Mouse (Mus musculus) layer of hippocampus, adult 11-12 months (tissue): ENCODE data around the gene Hoxb1.

Experiments
- DNase-seq: peaks from one replicate; pipeline ENCODE4 v3.0.0; 2022; ENCODE audit warnings: low spot score

Gene Hoxb1

DNA sequence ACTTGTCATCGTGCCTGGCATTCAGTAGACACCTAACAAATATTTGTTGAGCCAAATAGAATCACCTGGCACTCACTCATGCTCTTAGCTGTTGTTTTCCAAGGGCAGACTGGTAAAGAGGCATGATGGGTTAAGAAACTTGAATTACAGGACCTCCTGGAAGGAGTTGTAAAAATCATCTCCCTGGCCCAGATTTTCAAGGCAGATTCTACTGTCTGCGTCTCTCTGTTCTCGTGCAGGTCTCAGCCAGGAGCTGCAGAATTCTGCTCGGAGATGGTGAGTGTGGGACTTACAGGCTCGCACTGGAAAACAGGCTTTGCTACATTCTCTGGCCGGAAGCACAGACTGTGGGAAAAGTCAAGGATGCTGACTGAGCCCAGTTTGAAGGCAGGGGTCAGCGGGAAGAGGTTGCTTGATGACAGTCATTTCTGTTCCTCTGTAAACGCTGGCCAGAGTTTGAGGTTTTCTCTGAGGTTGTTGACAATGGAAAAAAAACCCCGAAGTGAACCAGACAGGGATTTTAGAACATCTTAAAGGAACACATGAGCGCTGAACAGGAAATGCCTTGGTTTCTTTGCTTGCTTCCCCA is 38.6 kb downstream of the Hoxb1 start:
- DNase-seq = no peak

DNA sequence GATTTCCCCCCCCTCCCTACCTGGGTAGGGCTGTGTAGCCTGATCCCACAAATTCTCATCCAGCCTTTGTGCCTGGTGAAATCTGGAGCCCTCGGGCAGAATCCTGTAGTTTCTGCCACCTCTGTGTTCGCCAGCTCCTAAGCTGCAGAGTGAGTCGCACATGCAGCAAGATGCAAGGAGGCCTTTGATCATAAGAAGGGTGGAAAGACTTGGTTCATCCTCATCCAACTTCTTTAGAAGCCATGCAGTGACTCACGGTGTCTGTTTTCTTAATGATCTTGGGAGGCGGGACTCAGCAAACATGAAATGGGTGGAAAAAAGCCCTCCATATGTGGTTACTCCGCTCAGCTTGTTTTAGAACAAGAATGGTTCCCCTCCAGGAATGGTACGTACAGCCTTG is 39.3 kb downstream of the Hoxb1 start:
- DNase-seq = no peak

DNA sequence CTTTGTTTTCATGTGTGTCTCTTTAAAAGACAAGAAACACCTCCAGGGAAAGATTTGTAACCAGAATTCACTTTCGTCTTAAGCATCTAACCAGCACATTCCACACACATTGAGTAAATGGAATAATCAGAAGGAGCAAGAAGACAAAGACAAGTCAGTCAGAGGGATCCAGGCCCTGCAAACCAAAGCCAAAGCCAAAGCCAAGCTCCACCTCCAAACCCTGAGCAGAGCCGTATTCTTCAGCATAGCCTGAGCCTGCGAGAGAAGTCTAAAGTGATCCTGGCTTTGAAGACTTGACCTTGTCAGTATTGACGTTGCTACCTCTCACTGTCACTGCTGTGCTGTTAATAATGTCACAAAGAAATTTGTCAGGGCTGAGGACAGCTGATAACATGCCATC is 40.0 kb downstream of the Hoxb1 start:
- no peak for DNase-seq

DNA sequence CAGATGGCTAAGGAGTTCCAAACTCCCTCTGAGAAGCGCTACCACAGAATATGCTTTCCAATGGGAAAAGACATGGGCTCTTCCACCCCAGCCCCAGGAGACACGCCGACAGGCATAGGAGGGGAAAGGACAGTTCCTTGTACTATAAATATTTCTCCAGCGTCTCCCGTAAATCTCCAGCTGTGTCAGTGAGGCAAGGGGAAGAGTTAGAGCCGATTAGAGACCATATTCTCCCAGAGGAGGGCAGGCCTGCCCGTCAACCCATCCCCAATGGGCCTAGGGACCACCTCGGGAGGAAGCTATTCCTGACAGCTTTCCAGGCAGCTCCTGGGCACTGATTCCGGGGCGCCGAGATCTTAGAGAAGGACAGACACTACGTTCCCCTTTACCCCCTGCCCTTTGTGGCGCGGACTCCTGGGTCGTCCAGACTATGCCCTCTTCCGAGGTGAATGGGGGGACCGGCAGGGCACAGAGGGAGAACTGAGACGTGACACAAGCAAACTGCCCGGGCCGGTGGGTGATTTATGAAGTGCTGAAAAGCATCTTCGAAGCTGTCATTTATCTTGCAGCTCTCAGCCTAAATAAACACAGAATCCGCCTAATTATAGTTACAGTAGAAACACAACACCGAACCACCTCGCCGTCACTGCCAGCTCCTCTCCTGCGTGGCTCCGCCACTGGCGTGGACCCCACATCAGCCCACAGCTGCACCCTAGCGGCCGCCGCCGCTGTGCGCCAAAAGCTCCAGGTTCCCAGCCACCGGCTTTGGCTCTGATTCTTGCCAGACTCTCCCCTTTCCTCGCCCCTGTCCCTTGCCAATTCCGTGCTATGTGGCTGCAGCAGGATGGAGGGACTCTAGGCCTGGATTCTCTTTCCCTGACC is 41.9 kb downstream of the Hoxb1 start:
- peak; percentile 12 for DNase-seq

DNA sequence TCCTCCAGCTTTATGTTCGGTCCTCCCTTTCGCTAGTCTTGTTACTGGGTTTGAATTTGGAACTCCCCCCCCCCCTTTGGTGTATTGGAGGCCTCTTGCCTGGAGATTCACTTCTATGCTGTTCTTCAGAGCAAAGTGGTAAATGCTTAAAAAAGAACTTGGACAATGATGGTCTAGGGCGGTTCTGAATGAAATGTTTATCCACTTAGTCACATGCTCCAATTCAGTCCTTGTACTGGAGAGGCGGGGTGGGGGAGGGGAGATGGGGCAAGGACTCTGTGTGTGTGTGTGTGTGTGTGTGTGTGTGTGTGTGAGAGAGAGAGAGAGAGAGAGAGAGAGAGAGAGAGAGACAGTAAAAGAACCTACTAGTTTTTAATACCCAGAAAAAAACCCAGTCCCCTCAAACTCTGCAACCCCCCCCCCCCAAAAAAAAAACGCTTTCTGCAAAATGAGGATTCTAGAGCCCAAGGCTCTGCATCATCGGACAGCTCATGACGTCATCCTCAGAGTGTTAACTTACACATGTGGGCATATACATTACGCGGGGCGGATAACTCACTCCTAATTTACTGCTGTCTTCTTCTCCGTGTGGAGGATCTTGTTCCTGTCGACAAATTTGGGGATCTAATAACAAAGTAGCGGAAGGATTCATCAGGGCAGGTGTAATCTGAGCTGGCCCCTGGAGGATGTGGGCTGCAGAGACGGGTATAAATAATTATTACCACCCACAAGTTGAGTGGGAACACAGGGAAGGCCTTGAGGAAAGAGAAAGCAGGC is 42.9 kb downstream of the Hoxb1 start:
- no peak for DNase-seq

DNA sequence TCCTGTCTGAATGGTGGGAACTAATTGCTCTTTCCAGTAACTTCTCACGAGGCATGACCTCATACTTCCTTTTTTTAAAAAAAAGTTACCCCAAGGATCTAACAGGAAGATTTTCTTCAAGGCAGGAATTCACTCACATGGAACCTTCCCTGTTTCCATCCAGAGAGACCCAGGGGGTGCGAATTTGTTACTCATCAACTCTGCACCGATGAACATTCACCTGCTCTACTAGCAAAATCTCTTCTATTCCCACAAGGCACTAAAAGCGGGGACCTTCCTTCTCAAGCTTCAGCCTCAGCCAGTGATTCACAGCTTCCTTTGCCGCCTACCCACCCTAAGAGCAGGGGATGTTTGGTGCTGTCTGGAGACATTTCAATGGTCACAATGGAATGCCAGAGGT is 45.5 kb downstream of the Hoxb1 start:
- no peak for DNase-seq

DNA sequence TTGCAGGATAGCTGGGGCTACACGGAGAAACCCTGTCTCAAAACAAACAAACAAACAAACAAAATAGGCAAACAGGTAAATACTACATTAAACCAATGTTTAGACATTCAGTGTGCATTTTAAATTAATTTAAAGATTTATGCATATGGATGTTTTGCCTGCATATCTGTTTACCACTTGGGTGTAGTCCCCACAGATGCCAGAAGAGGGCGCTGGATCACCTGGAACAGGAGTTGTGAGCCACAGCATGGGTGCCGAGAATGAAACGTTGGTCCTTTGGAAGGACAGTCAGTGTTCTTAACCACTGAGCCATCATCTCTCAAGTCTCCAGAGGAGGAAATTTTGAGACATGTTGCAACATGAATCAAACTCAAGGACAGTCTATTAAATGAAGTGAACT is 46.4 kb downstream of the Hoxb1 start:
- no peak for DNase-seq

DNA sequence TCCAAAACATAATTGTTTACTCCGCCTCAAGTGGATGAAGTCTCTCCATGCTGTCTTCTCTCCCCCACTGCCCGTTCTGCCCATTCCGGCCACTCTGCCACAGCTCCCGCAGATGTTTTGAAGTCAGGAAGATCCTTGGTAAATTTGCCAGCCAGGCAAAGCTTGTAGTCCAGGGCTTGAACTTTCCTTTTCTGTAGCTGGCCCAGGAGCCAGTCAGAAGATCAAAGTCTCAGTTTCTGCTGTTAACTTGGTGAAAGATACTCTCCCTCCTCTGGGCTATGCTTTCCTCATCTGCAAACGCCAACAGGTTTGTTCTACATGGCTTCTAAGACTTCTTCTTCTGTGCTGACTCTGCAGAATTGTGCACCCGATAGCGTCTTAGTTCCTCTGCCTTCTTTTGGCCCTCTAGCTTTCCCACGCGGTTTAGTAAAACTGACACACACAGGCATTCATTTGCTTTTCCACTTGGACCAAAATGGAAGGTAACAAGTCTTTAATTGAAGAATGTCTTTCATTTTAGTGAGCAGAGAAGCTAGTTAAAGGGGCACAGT is 47.5 kb downstream of the Hoxb1 start:
- DNase-seq = no peak

DNA sequence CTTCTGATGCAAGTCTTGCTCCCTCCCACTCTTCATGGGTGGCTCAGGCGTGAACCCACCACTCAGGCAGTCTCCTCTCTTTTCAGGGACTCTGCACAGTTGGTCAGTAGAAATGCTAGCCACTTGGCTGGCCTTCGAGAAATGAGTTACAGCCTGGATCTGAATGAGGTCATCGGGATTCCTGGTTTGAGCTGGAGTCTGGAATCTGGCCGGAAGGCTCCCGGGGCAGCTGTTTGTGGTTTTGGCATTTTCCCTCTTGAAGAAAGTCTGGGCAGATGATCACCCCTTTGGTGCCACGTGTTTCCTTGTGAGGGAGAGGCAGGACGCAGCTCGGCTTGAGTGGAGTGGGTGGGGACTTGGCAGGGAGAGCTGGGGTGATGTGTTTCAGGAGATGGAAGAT is 48.0 kb downstream of the Hoxb1 start:
- no peak for DNase-seq

DNA sequence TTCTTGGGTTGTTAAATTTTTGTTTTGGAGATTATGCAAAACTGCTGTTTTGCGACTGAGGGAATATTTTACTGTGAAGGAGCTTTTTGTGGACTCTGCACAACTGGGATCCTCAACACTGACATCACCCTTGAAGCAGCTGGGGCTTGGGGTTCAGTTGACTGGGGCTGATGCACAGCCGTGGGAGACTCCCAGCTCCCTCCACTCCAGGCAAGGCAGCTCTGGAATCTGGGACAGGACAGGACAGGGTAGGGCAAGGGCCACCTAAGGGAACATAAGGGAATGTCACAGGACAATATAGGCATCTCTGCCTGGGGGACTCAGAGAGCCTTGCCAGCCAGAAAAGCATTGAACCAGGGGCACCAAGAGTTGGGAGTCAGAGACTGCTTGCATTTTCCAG is 48.5 kb downstream of the Hoxb1 start:
- no peak for DNase-seq
